Mouse (Mus musculus) heart, postnatal 0 days (tissue): ENCODE data around the gene Xrcc2.

Source experiments
- CTCF ChIP-seq: IDR thresholded peaks from 2 replicates; pipeline ENCODE4 v1.5.1; 2016; ENCODE audit warnings: antibody characterized with exemption, control low read depth, low read depth
- EP300 ChIP-seq: IDR thresholded peaks from 2 replicates; pipeline ENCODE4 v1.6.1; 2016; ENCODE audit warnings: antibody characterized with exemption, low read depth

DNA sequence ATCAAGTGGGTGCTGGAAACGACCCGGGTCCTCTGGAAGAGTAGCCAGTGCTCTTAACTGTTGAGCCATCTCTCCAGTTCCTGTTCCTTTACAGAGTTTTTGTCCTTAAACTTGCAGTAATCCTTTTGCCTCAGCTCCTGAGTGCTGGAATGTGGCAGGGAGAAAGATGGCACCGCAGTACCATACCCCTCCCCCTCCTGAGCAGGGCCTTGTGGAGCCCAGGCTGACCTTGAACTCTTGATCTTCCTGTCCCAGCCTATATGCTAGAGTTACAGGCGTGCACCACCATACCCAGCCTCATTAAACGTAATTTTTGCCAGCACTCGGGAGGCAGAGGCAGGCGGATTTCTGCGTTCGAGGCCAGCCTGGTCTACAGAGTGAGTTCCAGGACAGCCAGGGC, 38.9 kb downstream of the Xrcc2 start:
- no peak for TF ChIP-seq CTCF
- no peak for TF ChIP-seq EP300
